Mouse (Mus musculus) erythroblast, embryonic 14.5 days (primary cell): ENCODE results near the gene Slc16a3. TPM values are rescaled to one million over a fixed set of nuclear protein-coding genes. Genes with fewer than 3 reads are reported as not detected.

Experiments used
- H3K27me3 ChIP-seq: 2 replicates; pipeline ENCODE4 v1.6.1; 2012; ENCODE audit warnings: inconsistent platforms; ENCODE audit not compliant: control insufficient read depth
- H3K36me3 ChIP-seq: 2 replicates; pipeline ENCODE4 v1.6.1; 2012; ENCODE audit warnings: mild to moderate bottlenecking, inconsistent platforms; ENCODE audit not compliant: control insufficient read depth
- H3K4me1 ChIP-seq: 2 replicates; pipeline ENCODE4 v1.6.1; 2012; ENCODE audit warnings: inconsistent platforms; ENCODE audit not compliant: control insufficient read depth
- H3K4me3 ChIP-seq: replicated peaks from 2 replicates; pipeline ENCODE3; 2012; ENCODE audit warnings: moderate library complexity, mild to moderate bottlenecking, inconsistent platforms
- H3K9me3 ChIP-seq: 2 replicates; pipeline ENCODE4 v1.6.1; 2012; ENCODE audit warnings: low read length, inconsistent platforms, mixed read lengths; ENCODE audit not compliant: control insufficient read depth
- GATA1 ChIP-seq: IDR thresholded peaks from 2 replicates; pipeline ENCODE4 v1.6.1; 2012; ENCODE audit warnings: low read length, inconsistent platforms, mixed read lengths
- TAL1 ChIP-seq: IDR thresholded peaks from 3 replicates; pipeline ENCODE4 v1.6.1; 2012; ENCODE audit warnings: low read length, inconsistent platforms, mixed read lengths
- polyA plus RNA-seq: library from polyadenylated mRNA; stranded (reverse); fragments of >175 nt; gene quantifications from 2 replicates; pipeline ENCODE4 v1.2.3, GENCODE M21; 2012

Slc16a3 gene
- polyA plus RNA-seq: 7.3 and 8.2 TPM in 2 replicates

GRCm38 (mm10) chr11:120948328-120948727 is at the start of gene Slc16a3:
Gene Slc16a3, plus strand, starts transcription at chr11:120948480.
- Histone ChIP-seq H3K4me3 (peak within 1 kb of the TSS; percentile 73), H3K36me3 (peaks cover 18% of the 10 kb centered on the region), H3K9me3 (no peaks in the 10 kb centered on the region; the same call in 1 of the 2 replicates), H3K27me3 (peaks cover 67% of the 10 kb centered on the region), H3K4me1 (peaks cover 63% of the 10 kb centered on the region)
- TF ChIP-seq GATA1 (no peak), TAL1 (no peak)

- Histone ChIP-seq H3K4me3 (peak overlapping the region; percentile 36), H3K36me3 (peaks cover 57% of the 10 kb centered on the region), H3K9me3 (no peaks in the 10 kb centered on the region), H3K4me1 (peaks cover 76% of the 10 kb centered on the region), H3K27me3 (no peaks in the 10 kb centered on the region)
- TF ChIP-seq GATA1: peak; percentile 68
- TF ChIP-seq TAL1: peak; percentile 66
These were observed 47.7 kb upstream of the Slc16a3 start for GRCm38 (mm10) chr11:120900276-120901244.

GRCm38 (mm10) chr11:120901729-120902486 is 46.4 kb upstream of the Slc16a3 start:
- TF ChIP-seq GATA1 (no peak), TAL1 (no peak)
- Histone ChIP-seq H3K27me3 (no peaks in the 10 kb centered on the region), H3K9me3 (no peaks in the 10 kb centered on the region), H3K4me1 (peaks cover 69% of the 10 kb centered on the region), H3K4me3 (no peak overlapping the region), H3K36me3 (peaks cover 47% of the 10 kb centered on the region)

GRCm38 (mm10) chr11:120902487-120903142 is 45.7 kb upstream of the Slc16a3 start:
- Histone ChIP-seq H3K4me1 (peaks cover 67% of the 10 kb centered on the region), H3K4me3 (no peak overlapping the region), H3K9me3 (no peaks in the 10 kb centered on the region), H3K36me3 (peaks cover 44% of the 10 kb centered on the region), H3K27me3 (no peaks in the 10 kb centered on the region)
- no peak for TF ChIP-seq GATA1
- TF ChIP-seq TAL1: no peak

GRCm38 (mm10) chr11:120903159-120903850 is 45.0 kb upstream of the Slc16a3 start:
- Histone ChIP-seq H3K36me3 (peaks cover 42% of the 10 kb centered on the region), H3K4me1 (peaks cover 60% of the 10 kb centered on the region), H3K9me3 (no peaks in the 10 kb centered on the region), H3K4me3 (no peak overlapping the region), H3K27me3 (no peaks in the 10 kb centered on the region)
- TF ChIP-seq GATA1: no peak

- Histone ChIP-seq H3K36me3 (peaks cover 33% of the 10 kb centered on the region), H3K4me1 (peaks cover 49% of the 10 kb centered on the region), H3K27me3 (no peaks in the 10 kb centered on the region)
These were observed 43.7 kb upstream of the Slc16a3 start for GRCm38 (mm10) chr11:120904561-120904960.

GRCm38 (mm10) chr11:120905430-120905873 is 42.8 kb upstream of the Slc16a3 start:
- no peaks in the 10 kb centered on the region for H3K27me3 ChIP-seq
- TF ChIP-seq GATA1 (no peak), TAL1 (no peak)
- H3K4me1 ChIP-seq: peaks cover 44% of the 10 kb centered on the region
- H3K4me3 ChIP-seq: no peak overlapping the region
- peaks cover 30% of the 10 kb centered on the region for H3K36me3 ChIP-seq
- H3K9me3 ChIP-seq: no peaks in the 10 kb centered on the region

More at GRCm38 (mm10) chr11:120904561-120904960, 43.7 kb upstream of the Slc16a3 start:
- TF ChIP-seq GATA1 (no peak), TAL1 (no peak)
- no peak overlapping the region for H3K4me3 ChIP-seq
- H3K9me3 ChIP-seq: no peaks in the 10 kb centered on the region

- H3K4me3 ChIP-seq: no peak overlapping the region
- H3K4me1 ChIP-seq: peaks cover under 1% of the 10 kb centered on the region; the same call in 1 of the 2 replicates
- no peaks in the 10 kb centered on the region for H3K27me3 ChIP-seq
- H3K36me3 ChIP-seq: peaks cover 38% of the 10 kb centered on the region
- no peaks in the 10 kb centered on the region for H3K9me3 ChIP-seq
- TF ChIP-seq TAL1 (no peak), GATA1 (no peak)
These were observed 34.5 kb upstream of the Slc16a3 start for GRCm38 (mm10) chr11:120913796-120914195.
